Mouse (Mus musculus) CH12.LX (cell line): ENCODE measurements around the gene Prdm10. TPM values are rescaled to one million over a fixed set of nuclear protein-coding genes. Genes with fewer than 3 reads are reported as not detected.
A peak's percentile ranks its signal among the peaks of the same experiment; 100 is the strongest.

Experiments
- DNase-seq: peaks from one replicate; pipeline ENCODE4 v3.0.0-alpha.2; 2013; ENCODE audit errors: extremely low read depth
- H3K27ac ChIP-seq: 2 replicates; pipeline ENCODE4 v1.5.1; 2012; ENCODE audit warnings: low read depth, mild to moderate bottlenecking, control low read depth, moderate library complexity; ENCODE audit not compliant: insufficient read depth
- H3K27me3 ChIP-seq: replicated peaks from 2 replicates; pipeline ENCODE3; 2012; ENCODE audit warnings: inconsistent platforms
- H3K36me3 ChIP-seq, 2 experiments: replicated peaks in 1 of 2; 2 replicates each; pipeline versions ENCODE3 to v1.6.1; 2012; ENCODE audit warnings: inconsistent platforms in 1 of 2, low read length in 1 of 2, mild to moderate bottlenecking in 1 of 2, mixed read lengths in 1 of 2, moderate library complexity in 1 of 2; ENCODE audit not compliant: control insufficient read depth in 1 of 2, insufficient read depth in 1 of 2
- H3K4me1 ChIP-seq, 2 experiments: 2 replicates each; pipeline ENCODE4 v1.6.1; 2012; ENCODE audit warnings: inconsistent platforms in 1 of 2, moderate library complexity in 1 of 2; ENCODE audit not compliant: insufficient read depth in 2 of 2, control insufficient read depth in 1 of 2
- H3K4me2 ChIP-seq: 2 replicates; pipeline ENCODE4 v1.6.1; 2012; ENCODE audit warnings: low read depth, mild to moderate bottlenecking, control low read depth; ENCODE audit not compliant: poor library complexity, insufficient read depth, severe bottlenecking
- H3K4me3 ChIP-seq, 3 experiments: fragments of 150-350 bp in 1 of 3; sonication (generic) in 1 of 3; replicated peaks in 1 of 3; 2 replicates each; pipeline versions ENCODE3 to v1.5.1; 2011 to 2012; ENCODE audit warnings: low read depth in 2 of 3, low read length in 2 of 3, mild to moderate bottlenecking in 2 of 3, moderate library complexity in 2 of 3, control low read depth in 1 of 3, improper control_type of control experiment in 1 of 3, inconsistent platforms in 1 of 3, mixed read lengths in 1 of 3; ENCODE audit not compliant: poor library complexity in 1 of 3
- H3K79me2 ChIP-seq: replicated peaks from 2 replicates; pipeline ENCODE4 v1.6.1; 2012; ENCODE audit warnings: mild to moderate bottlenecking, moderate library complexity; ENCODE audit not compliant: control insufficient read depth, poor library complexity, insufficient read depth, severe bottlenecking; ENCODE audit errors: extremely low read depth
- H3K9ac ChIP-seq: 2 replicates; pipeline ENCODE4 v1.6.1; 2012; ENCODE audit warnings: low read depth, mild to moderate bottlenecking, control low read depth, moderate library complexity; ENCODE audit not compliant: insufficient read depth
- H3K9me3 ChIP-seq: replicated peaks from 2 replicates; pipeline ENCODE3; 2012; ENCODE audit warnings: low read length, inconsistent platforms, mixed read lengths
- CHD1 ChIP-seq: IDR thresholded peaks from 2 replicates; pipeline ENCODE4 v1.6.1; 2012; ENCODE audit warnings: low read depth, low read length, improper control_type of control experiment, inconsistent platforms
- CHD2 ChIP-seq: IDR thresholded peaks from 2 replicates; pipeline ENCODE4 v1.6.1; 2011; ENCODE audit warnings: low read length, improper control_type of control experiment
- ELF1 ChIP-seq: IDR thresholded peaks from 2 replicates; pipeline ENCODE4 v1.6.1; 2014; ENCODE audit warnings: low read depth, mild to moderate bottlenecking, inconsistent platforms, low read length, improper control_type of control experiment
- ETS1 ChIP-seq: conservative IDR thresholded peaks from 2 replicates; pipeline ENCODE4 v1.6.1; 2012; ENCODE audit warnings: low read depth, mild to moderate bottlenecking, inconsistent platforms, low read length, improper control_type of control experiment, moderate library complexity
- GABPA ChIP-seq: IDR thresholded peaks from 2 replicates; pipeline ENCODE4 v1.6.1; 2012; ENCODE audit warnings: low read depth, low read length, improper control_type of control experiment, inconsistent platforms; ENCODE audit not compliant: insufficient replicate concordance
- HCFC1 ChIP-seq: IDR thresholded peaks from 2 replicates; pipeline ENCODE4 v1.6.1; 2012; ENCODE audit warnings: low read depth, mild to moderate bottlenecking, inconsistent platforms, low read length, improper control_type of control experiment
- IRF4 ChIP-seq: IDR thresholded peaks from 2 replicates; pipeline ENCODE4 v1.6.1; 2014; ENCODE audit warnings: low read depth, mild to moderate bottlenecking, inconsistent platforms, low read length, improper control_type of control experiment
- MAZ ChIP-seq: IDR thresholded peaks from 2 replicates; pipeline ENCODE4 v1.6.1; 2012; ENCODE audit warnings: low read depth, mild to moderate bottlenecking, inconsistent platforms, low read length, improper control_type of control experiment, moderate library complexity
- MEF2A ChIP-seq: IDR thresholded peaks from 2 replicates; pipeline ENCODE4 v1.6.1; 2014; ENCODE audit warnings: low read depth, mild to moderate bottlenecking, inconsistent platforms, low read length, improper control_type of control experiment, borderline replicate concordance
- PAX5 ChIP-seq: IDR thresholded peaks from 2 replicates; pipeline ENCODE4 v1.6.1; 2012; ENCODE audit warnings: low read length, inconsistent platforms, mixed read lengths
- SIN3A ChIP-seq: IDR thresholded peaks from 2 replicates; pipeline ENCODE4 v1.6.1; 2012; ENCODE audit warnings: low read length, improper control_type of control experiment, inconsistent platforms
- TCF12 ChIP-seq: IDR thresholded peaks from 2 replicates; pipeline ENCODE4 v1.6.1; 2014; ENCODE audit warnings: low read depth, mild to moderate bottlenecking, inconsistent platforms, low read length, improper control_type of control experiment
- ZC3H11A ChIP-seq: IDR thresholded peaks from 2 replicates; pipeline ENCODE4 v1.6.1; 2012; ENCODE audit warnings: low read depth, mild to moderate bottlenecking, inconsistent platforms, low read length, improper control_type of control experiment
- ZKSCAN1 ChIP-seq: IDR thresholded peaks from 2 replicates; pipeline ENCODE4 v1.6.1; 2012; ENCODE audit warnings: low read depth, inconsistent platforms, low read length, improper control_type of control experiment, borderline replicate concordance
- ZNF384 ChIP-seq: IDR thresholded peaks from 2 replicates; pipeline ENCODE4 v1.6.1; 2012; ENCODE audit warnings: low read depth, low read length, improper control_type of control experiment, inconsistent platforms
- dilution Hi-C: fragments of 300-500 bp; cut with MboI; formaldehyde crosslinking; loops from 2 replicates; pipeline ENCODE4 v1.14.3; 2020; ENCODE audit warnings: low sequenced_read_pairs; ENCODE audit not compliant: extremely low pct_unique_long_range_greater_than_20kb, extremely low pct_ligation_motif_present
- in situ Hi-C: fragments of 300-500 bp; cut with MboI; formaldehyde crosslinking; loops from 3 replicates; pipeline ENCODE4 v1.14.3; 2019; ENCODE audit warnings: low sequenced_read_pairs, low pct_ligation_motif_present, low pct_unique_long_range_greater_than_20kb, mixed read lengths
- polyA plus RNA-seq: library from polyadenylated mRNA; unstranded; fragments of >175 nt; gene quantifications from 2 replicates; pipeline ENCODE4 v1.2.1, GENCODE M21; 2012; ENCODE audit warnings: low read depth; ENCODE audit not compliant: insufficient read length
- total RNA-seq, 2 experiments: library from RNA; depleted of rRNA; stranded (reverse); fragments of 300-350 nt in 1 of 2; fragments of >200 nt in 1 of 2; gene quantifications; 2 replicates each; pipeline ENCODE4 v1.2.3; 2012 to 2014

The Prdm10 gene
- total and polyA plus RNA-seq, 3 experiments, result 4.5 to 6.7 (median 4.7) TPM

- dilution Hi-C loops, result no loop called here
- TF ChIP-seq ZNF384, result no peak
- no peak for TF ChIP-seq ZKSCAN1
- no peak for TF ChIP-seq ELF1
- TF ChIP-seq MAZ, result no peak
- TF ChIP-seq CHD1, result no peak
- TF ChIP-seq MEF2A, result no peak
- no peak for TF ChIP-seq PAX5
- no peak for TF ChIP-seq HCFC1
- no peak for TF ChIP-seq ETS1
- TF ChIP-seq GABPA, result no peak
- TF ChIP-seq ZC3H11A, result no peak
- no peak for TF ChIP-seq TCF12
- no peak for TF ChIP-seq IRF4
- no peak for TF ChIP-seq CHD2
- H3K36me3 ChIP-seq, result peaks cover 0 to 2% of the 10 kb centered on the region in 2 experiments
Measured at GRCm38 (mm10) chr9:31293208-31293607, 12.9 kb downstream of the Prdm10 start.

GRCm38 (mm10) chr9:31295311-31295710 lies 15.0 kb downstream of the Prdm10 start:
- Histone ChIP-seq H3K4me2 (peak overlapping the region; percentile 59; the same call in 1 of the 2 replicates), H3K9me3 (no peaks in the 10 kb centered on the region), H3K9ac (no peak overlapping the region), H3K79me2 (no peaks in the 10 kb centered on the region), H3K27ac (no peak overlapping the region), H3K36me3 (no peaks in the 10 kb centered on the region), H3K27me3 (no peaks in the 10 kb centered on the region), H3K4me3 (no peak overlapping the region), H3K4me1 (peaks cover under 1 to 13% of the 10 kb centered on the region in 2 experiments; a peak in 1 of 4 replicates)
- TF ChIP-seq IRF4 (0 out of 2 replicates have a peak, but pooled peaks have one; percentile 30), SIN3A (no peak)
- dilution Hi-C loops, result no loop called here
- no peak for DNase-seq
- in situ Hi-C loops, result no loop called here

More at GRCm38 (mm10) chr9:31293208-31293607, 12.9 kb downstream of the Prdm10 start:
- no peak overlapping the region for H3K9ac ChIP-seq
- no peaks in the 10 kb centered on the region for H3K79me2 ChIP-seq
- H3K27me3 ChIP-seq, result no peaks in the 10 kb centered on the region
- H3K4me2 ChIP-seq, result no peak overlapping the region
- DNase-seq, result no peak
- in situ Hi-C loops, result no loop called here
- H3K4me1 ChIP-seq, result peaks cover 3 to 13% of the 10 kb centered on the region in 2 experiments; a peak in 1 of 4 replicates
- H3K4me3 ChIP-seq, result no peak overlapping the region
- H3K9me3 ChIP-seq, result no peaks in the 10 kb centered on the region
- H3K27ac ChIP-seq, result no peak overlapping the region
